Mouse (Mus musculus) ES-Bruce4 (cell line): ENCODE data around the gene Col4a4.

Source experiments
- CTCF ChIP-seq: IDR thresholded peaks from one replicate; pipeline ENCODE4 v1.8.1; 2011; ENCODE audit warnings: low read depth, low read length
- EP300 ChIP-seq: IDR thresholded peaks from 2 replicates; pipeline ENCODE4 v1.6.1; 2011; ENCODE audit warnings: low read depth, low read length; ENCODE audit not compliant: insufficient read depth

GRCm38 (mm10) chr1:82578320-82578719, 8.3 kb downstream of the Col4a4 start:
- TF ChIP-seq CTCF = no peak
- no peak for TF ChIP-seq EP300
